Mouse (Mus musculus) forebrain, embryonic 16.5 days (tissue): Measurements from ENCODE around the gene Gata5. TPM values are rescaled to one million over a fixed set of nuclear protein-coding genes. Genes with fewer than 3 reads are reported as not detected.

ENCODE experiments used
- ATAC-seq: fragments of 200-750 bp; cut with Nextera tagmentation; 2 replicates; pipeline ENCODE4 v1.8.0; 2017; ENCODE audit warnings: mild to moderate bottlenecking, moderate library complexity
- H3K27ac ChIP-seq: fragments of 300-500 bp; sonication (generic); 2 replicates; pipeline ENCODE4 v1.5.1; 2014; ENCODE audit warnings: low read length, control low read depth
- H3K27me3 ChIP-seq: fragments of 300-500 bp; sonication (generic); replicated peaks from 2 replicates; pipeline ENCODE4 v1.6.1; 2014; ENCODE audit warnings: low read length; ENCODE audit not compliant: control insufficient read depth, insufficient read depth
- H3K36me3 ChIP-seq: fragments of 300-500 bp; sonication (generic); 2 replicates; pipeline ENCODE4 v1.6.1; 2014; ENCODE audit not compliant: control insufficient read depth, insufficient read depth
- H3K4me1 ChIP-seq: fragments of 300-500 bp; sonication (generic); replicated peaks from 2 replicates; pipeline ENCODE4 v1.6.1; 2014; ENCODE audit warnings: low read length; ENCODE audit not compliant: control insufficient read depth, insufficient read depth
- H3K4me2 ChIP-seq: fragments of 300-500 bp; sonication (generic); 2 replicates; pipeline ENCODE4 v1.6.1; 2014; ENCODE audit warnings: mild to moderate bottlenecking, low read length, control low read depth
- H3K4me3 ChIP-seq: fragments of 300-500 bp; sonication (generic); replicated peaks from 2 replicates; pipeline ENCODE4 v1.5.1; 2014; ENCODE audit warnings: mild to moderate bottlenecking, low read length, control low read depth
- H3K9ac ChIP-seq: fragments of 300-500 bp; sonication (generic); replicated peaks from 2 replicates; pipeline ENCODE4 v1.6.1; 2014; ENCODE audit warnings: low read depth, low read length, control low read depth
- H3K9me3 ChIP-seq: fragments of 300-500 bp; sonication (generic); 2 replicates; pipeline ENCODE4 v1.6.1; 2016; ENCODE audit warnings: low read length; ENCODE audit not compliant: control insufficient read depth
- WGBS: fragments of 180-500 bp; shearing (Covaris S2); extraction: QIAGEN DNeasy Blood & Tissue Kit; methylation state at CpG from one replicate; pipeline ENCODE4 v1.1.7; 2014; 5-methylcytosine and 5-hydroxymethylcytosine counted together
- polyA plus RNA-seq: library from polyadenylated mRNA; unstranded; fragments of >200 nt; fragmentation: Nextera tagmentation; extraction: Ambion mirVana; gene quantifications from 2 replicates; pipeline ENCODE4 v1.2.1, GENCODE M21; 2015

The Gata5 gene
- not detected in 2 replicates for polyA plus RNA-seq

- Histone ChIP-seq H3K36me3 (no peaks in the 10 kb centered on the region), H3K9ac (peak within 1 kb of the TSS; percentile 15), H3K4me3 (peak within 1 kb of the TSS; percentile 27), H3K4me2 (peak within 1 kb of the TSS; percentile 49), H3K27ac (no peak within 1 kb of the TSS), H3K9me3 (no peaks in the 10 kb centered on the region), H3K4me1 (peaks cover 13% of the 10 kb centered on the region), H3K27me3 (peaks cover 41% of the 10 kb centered on the region)
- WGBS, result under 1% methylated on average over 33 of the region's 33 CpGs
- no peak for ATAC-seq
These were observed at the start of gene Gata5 for GRCm38 (mm10) chr2:180334551-180334986. TSS of gene Gata5 (minus strand) at chr2:180334699.

GRCm38 (mm10) chr2:180376730-180377129, 42.2 kb upstream of the Gata5 start:
- ATAC-seq, result no peak
- Histone ChIP-seq H3K9ac (no peak overlapping the region), H3K9me3 (no peaks in the 10 kb centered on the region), H3K4me1 (no peaks in the 10 kb centered on the region), H3K27me3 (peaks cover 5% of the 10 kb centered on the region; the same call in 1 of the 2 replicates), H3K4me2 (no peak overlapping the region), H3K36me3 (no peaks in the 10 kb centered on the region), H3K4me3 (no peak overlapping the region), H3K27ac (no peak overlapping the region)
- 90% methylated on average over 5 of the region's 5 CpGs for WGBS

- Histone ChIP-seq H3K27me3 (peaks cover 3% of the 10 kb centered on the region), H3K4me3 (no peak overlapping the region), H3K4me1 (no peaks in the 10 kb centered on the region; the same call in 1 of the 2 replicates), H3K9me3 (no peaks in the 10 kb centered on the region), H3K36me3 (no peaks in the 10 kb centered on the region), H3K9ac (no peak overlapping the region), H3K4me2 (no peak overlapping the region), H3K27ac (no peak overlapping the region)
- no peak for ATAC-seq
- 83% methylated on average over 10 of the region's 10 CpGs for WGBS
These were observed 38.8 kb upstream of the Gata5 start for GRCm38 (mm10) chr2:180373256-180373655.

- ATAC-seq, result no peak
- Histone ChIP-seq H3K27ac (no peak overlapping the region), H3K4me1 (no peaks in the 10 kb centered on the region; the same call in 1 of the 2 replicates), H3K9me3 (no peaks in the 10 kb centered on the region), H3K4me3 (no peak overlapping the region), H3K9ac (no peak overlapping the region), H3K36me3 (no peaks in the 10 kb centered on the region), H3K4me2 (no peak overlapping the region), H3K27me3 (no peaks in the 10 kb centered on the region; the same call in 1 of the 2 replicates)
- WGBS, result 72% methylated on average over 5 of the region's 5 CpGs
These were observed 33.9 kb upstream of the Gata5 start for GRCm38 (mm10) chr2:180368359-180368758.

- Histone ChIP-seq H3K9ac (no peak overlapping the region), H3K4me3 (no peak overlapping the region), H3K4me2 (no peak overlapping the region), H3K9me3 (no peaks in the 10 kb centered on the region), H3K27ac (no peak overlapping the region), H3K36me3 (no peaks in the 10 kb centered on the region), H3K4me1 (no peaks in the 10 kb centered on the region; the same call in 1 of the 2 replicates), H3K27me3 (no peaks in the 10 kb centered on the region; the same call in 1 of the 2 replicates)
- ATAC-seq, result no peak
- WGBS, result 77% methylated on average over 4 of the region's 4 CpGs
These were observed 32.9 kb upstream of the Gata5 start for GRCm38 (mm10) chr2:180367350-180367749.

- Histone ChIP-seq H3K36me3 (no peaks in the 10 kb centered on the region), H3K9me3 (no peaks in the 10 kb centered on the region), H3K9ac (no peak overlapping the region), H3K4me3 (no peak overlapping the region), H3K4me1 (no peaks in the 10 kb centered on the region), H3K27ac (no peak overlapping the region), H3K4me2 (no peak overlapping the region), H3K27me3 (no peaks in the 10 kb centered on the region)
- ATAC-seq, result no peak
- 81% methylated on average over 3 of the region's 3 CpGs for WGBS
These were observed 28.9 kb upstream of the Gata5 start for GRCm38 (mm10) chr2:180363434-180363720.

GRCm38 (mm10) chr2:180362585-180363433, 28.3 kb upstream of the Gata5 start:
- Histone ChIP-seq H3K9ac (no peak overlapping the region), H3K27ac (no peak overlapping the region), H3K9me3 (no peaks in the 10 kb centered on the region), H3K36me3 (no peaks in the 10 kb centered on the region), H3K4me2 (no peak overlapping the region), H3K27me3 (no peaks in the 10 kb centered on the region), H3K4me3 (no peak overlapping the region), H3K4me1 (no peaks in the 10 kb centered on the region)
- 69% methylated on average over 7 of the region's 7 CpGs for WGBS
- no peak for ATAC-seq

GRCm38 (mm10) chr2:180359062-180359461, 24.6 kb upstream of the Gata5 start:
- Histone ChIP-seq H3K9me3 (no peaks in the 10 kb centered on the region), H3K4me3 (no peak overlapping the region), H3K4me2 (no peak overlapping the region), H3K9ac (no peak overlapping the region), H3K4me1 (no peaks in the 10 kb centered on the region), H3K36me3 (no peaks in the 10 kb centered on the region), H3K27ac (no peak overlapping the region), H3K27me3 (no peaks in the 10 kb centered on the region)
- ATAC-seq, result no peak
- WGBS, result 8% methylated on average over 4 of the region's 4 CpGs

GRCm38 (mm10) chr2:180353338-180353737, 18.8 kb upstream of the Gata5 start:
- peak; percentile 57 for ATAC-seq
- Histone ChIP-seq H3K9ac (no peak overlapping the region), H3K9me3 (no peaks in the 10 kb centered on the region), H3K4me3 (no peak overlapping the region), H3K27ac (no peak overlapping the region), H3K36me3 (no peaks in the 10 kb centered on the region), H3K27me3 (no peaks in the 10 kb centered on the region), H3K4me2 (peak overlapping the region; percentile 14; the same call in 1 of the 2 replicates), H3K4me1 (no peaks in the 10 kb centered on the region)
- 22% methylated on average over 20 of the region's 20 CpGs for WGBS
